Mouse (Mus musculus) MEL (cell line): ENCODE data around the gene Mrln. TPM values are rescaled to one million over a fixed set of nuclear protein-coding genes. Genes with fewer than 3 reads are reported as not detected.

Source experiments
- DNase-seq: peaks from one replicate; pipeline ENCODE4 v3.0.0; 2011; ENCODE audit warnings: low read depth, low spot score
- H3K27ac ChIP-seq: 2 replicates; pipeline ENCODE4 v1.5.1; 2012; ENCODE audit warnings: low read depth, mild to moderate bottlenecking, control low read depth, low read length, moderate library complexity; ENCODE audit not compliant: control insufficient read depth
- H3K27me3 ChIP-seq, 2 experiments: fragments of 150-350 bp in 1 of 2; sonication (generic) in 1 of 2; 2 replicates each; pipeline ENCODE4 v1.6.1; 2012; ENCODE audit warnings: low read length in 2 of 2, mild to moderate bottlenecking in 2 of 2, improper control_type of control experiment in 1 of 2, moderate library complexity in 1 of 2; ENCODE audit not compliant: insufficient read depth in 2 of 2, control insufficient read depth in 1 of 2
- H3K36me3 ChIP-seq, 2 experiments: 2 replicates each; pipeline ENCODE4 v1.6.1; 2012 to 2014; ENCODE audit warnings: low read length in 2 of 2, improper control_type of control experiment in 1 of 2, inconsistent platforms in 1 of 2, mild to moderate bottlenecking in 1 of 2; ENCODE audit not compliant: insufficient read depth in 2 of 2, control insufficient read depth in 1 of 2
- H3K4me1 ChIP-seq, 2 experiments: fragments of 150-350 bp in 1 of 2; sonication (generic) in 1 of 2; 2 replicates each; pipeline ENCODE4 v1.6.1; 2012; ENCODE audit warnings: low read length in 2 of 2, improper control_type of control experiment in 1 of 2, mild to moderate bottlenecking in 1 of 2; ENCODE audit not compliant: insufficient read depth in 2 of 2, control insufficient read depth in 1 of 2
- H3K4me3 ChIP-seq, 2 experiments: fragments of 150-350 bp in 1 of 2; sonication (generic) in 1 of 2; 2 replicates each; pipeline ENCODE4 v1.5.1; 2012; ENCODE audit warnings: low read depth in 2 of 2, low read length in 2 of 2, mild to moderate bottlenecking in 2 of 2, moderate library complexity in 2 of 2, control low read depth in 1 of 2, improper control_type of control experiment in 1 of 2; ENCODE audit not compliant: control insufficient read depth in 1 of 2, insufficient read depth in 1 of 2
- H3K79me2 ChIP-seq: 2 replicates; pipeline ENCODE4 v1.6.1; 2012; ENCODE audit warnings: mild to moderate bottlenecking, low read length, moderate library complexity; ENCODE audit not compliant: control insufficient read depth, poor library complexity, insufficient read depth
- H3K9ac ChIP-seq: 2 replicates; pipeline ENCODE4 v1.6.1; 2012; ENCODE audit warnings: low read depth, mild to moderate bottlenecking, control low read depth, low read length, moderate library complexity; ENCODE audit not compliant: control insufficient read depth, poor library complexity, severe bottlenecking
- H3K9me3 ChIP-seq: fragments of 150-350 bp; sonication (generic); replicated peaks from 2 replicates; pipeline ENCODE4 v1.6.1; 2012; ENCODE audit warnings: mild to moderate bottlenecking, low read length, improper control_type of control experiment, moderate library complexity; ENCODE audit not compliant: insufficient read depth
- BHLHE40 ChIP-seq: IDR thresholded peaks from 2 replicates; pipeline ENCODE4 v1.6.1; 2012; ENCODE audit warnings: low read depth, mild to moderate bottlenecking, inconsistent platforms, low read length, improper control_type of control experiment, borderline replicate concordance
- ELF1 ChIP-seq: IDR thresholded peaks from 2 replicates; pipeline ENCODE4 v1.6.1; 2014; ENCODE audit warnings: low read depth, mild to moderate bottlenecking, inconsistent platforms, low read length, improper control_type of control experiment, moderate library complexity
- ETS1 ChIP-seq: IDR thresholded peaks from 2 replicates; pipeline ENCODE4 v1.6.1; 2012; ENCODE audit warnings: low read depth, mild to moderate bottlenecking, inconsistent platforms, low read length, improper control_type of control experiment, moderate library complexity
- GABPA ChIP-seq: IDR thresholded peaks from 2 replicates; pipeline ENCODE4 v1.6.1; 2012; ENCODE audit warnings: low read depth, mild to moderate bottlenecking, inconsistent platforms, low read length, improper control_type of control experiment, moderate library complexity
- GATA1 ChIP-seq: IDR thresholded peaks from 2 replicates; pipeline ENCODE4 v1.6.1; 2011; ENCODE audit warnings: low read depth, low read length, improper control_type of control experiment
- HCFC1 ChIP-seq: IDR thresholded peaks from 2 replicates; pipeline ENCODE4 v1.6.1; 2012; ENCODE audit warnings: low read depth, mild to moderate bottlenecking, inconsistent platforms, low read length, improper control_type of control experiment, moderate library complexity
- JUND ChIP-seq: IDR thresholded peaks from 2 replicates; pipeline ENCODE4 v1.6.1; 2011; ENCODE audit warnings: low read depth, mild to moderate bottlenecking, improper control_type of control experiment, low read length
- MAFK ChIP-seq: IDR thresholded peaks from 2 replicates; pipeline ENCODE4 v1.6.1; 2011; ENCODE audit warnings: low read depth, mild to moderate bottlenecking, low read length, improper control_type of control experiment, borderline replicate concordance
- MAX ChIP-seq: IDR thresholded peaks from 2 replicates; pipeline ENCODE4 v1.6.1; 2011; ENCODE audit warnings: low read length, improper control_type of control experiment
- POLR2A ChIP-seq, 2 experiments: IDR thresholded peaks; 2 replicates each; pipeline ENCODE4 v1.6.1; 2011 to 2012; ENCODE audit warnings: low read length in 2 of 2, mild to moderate bottlenecking in 2 of 2, control low read depth in 1 of 2, improper control_type of control experiment in 1 of 2, low read depth in 1 of 2, moderate library complexity in 1 of 2; ENCODE audit not compliant: control insufficient read depth in 1 of 2, insufficient read depth in 1 of 2, poor library complexity in 1 of 2
- POLR2AphosphoS5 ChIP-seq: IDR thresholded peaks from 2 replicates; pipeline ENCODE4 v1.6.1; 2012; ENCODE audit warnings: low read depth, borderline replicate concordance, mild to moderate bottlenecking, inconsistent platforms, low read length, moderate library complexity, mixed read lengths
- SIN3A ChIP-seq: IDR thresholded peaks from 2 replicates; pipeline ENCODE4 v1.6.1; 2012; ENCODE audit warnings: low read length, improper control_type of control experiment, inconsistent platforms
- TAL1 ChIP-seq: IDR thresholded peaks from 2 replicates; pipeline ENCODE4 v1.6.1; 2012; ENCODE audit warnings: mild to moderate bottlenecking, inconsistent platforms, low read length, moderate library complexity, mixed read lengths
- TBP ChIP-seq: IDR thresholded peaks from 2 replicates; pipeline ENCODE4 v1.8.0; 2011; ENCODE audit warnings: low read depth, low read length, improper control_type of control experiment
- USF1 ChIP-seq: IDR thresholded peaks from 2 replicates; pipeline ENCODE4 v1.6.1; 2014; ENCODE audit warnings: low read depth, mild to moderate bottlenecking, inconsistent platforms, low read length, improper control_type of control experiment, moderate library complexity
- USF2 ChIP-seq, 2 experiments: IDR thresholded peaks; 2 replicates each; pipeline ENCODE4 v1.6.1; 2011 to 2012; ENCODE audit warnings: improper control_type of control experiment in 2 of 2, low read length in 2 of 2, borderline replicate concordance in 1 of 2, inconsistent platforms in 1 of 2, low read depth in 1 of 2, mild to moderate bottlenecking in 1 of 2; ENCODE audit not compliant: insufficient read depth in 1 of 2
- ZMIZ1 ChIP-seq: IDR thresholded peaks from 2 replicates; pipeline ENCODE4 v1.6.1; 2012; ENCODE audit warnings: low read depth, mild to moderate bottlenecking, inconsistent platforms, low read length, improper control_type of control experiment, moderate library complexity
- polyA plus RNA-seq, 2 experiments: library from polyadenylated mRNA; stranded (reverse) in 1 of 2; unstranded in 1 of 2; fragments of >175 nt in 1 of 2; fragments of >200 nt in 1 of 2; gene quantifications; 2 replicates each; pipeline versions ENCODE4 v1.2.1 to v1.2.4; 2012; ENCODE audit warnings: low replicate concordance in 2 of 2, low read depth in 1 of 2; ENCODE audit not compliant: insufficient read length in 2 of 2, insufficient read depth in 1 of 2, missing spikeins in 1 of 2
- total RNA-seq: library from RNA; depleted of rRNA; stranded (reverse); fragments of 300-350 nt; gene quantifications from 2 replicates; pipeline ENCODE4 v1.2.3, GENCODE M21; 2012

Mrln gene
- total and polyA plus RNA-seq, 3 experiments = not detected

- Histone ChIP-seq H3K9me3 (no peaks in the 10 kb centered on the region), H3K36me3 (no peaks in the 10 kb centered on the region), H3K4me3 (no peak overlapping the region), H3K27ac (no peak overlapping the region), H3K79me2 (no peaks in the 10 kb centered on the region), H3K9ac (no peak overlapping the region), H3K4me1 (no peaks in the 10 kb centered on the region), H3K27me3 (no peaks in the 10 kb centered on the region)
- no peak for DNase-seq
- TF ChIP-seq POLR2A (IDR thresholded peaks at IDR 0.05; ENCODE audit: control insufficient read depth in 1 of 2, insufficient read depth in 1 of 2, low read depth in 1 of 2, low read length in 2 of 2, poor library complexity in 1 of 2) (no peak), USF2 (IDR thresholded peaks at IDR 0.05; ENCODE audit: borderline replicate concordance in 1 of 2, insufficient read depth in 1 of 2, low read depth in 1 of 2, low read length in 2 of 2) (no peak), USF1 (no peak)
Measured at GRCm38 (mm10) chr10:70225760-70226159, 21.3 kb downstream of the Mrln start.

- Histone ChIP-seq H3K9me3 (no peaks in the 10 kb centered on the region), H3K4me3 (no peak overlapping the region), H3K4me1 (no peaks in the 10 kb centered on the region), H3K36me3 (no peaks in the 10 kb centered on the region), H3K9ac (no peak overlapping the region), H3K27ac (no peak overlapping the region), H3K27me3 (no peaks in the 10 kb centered on the region), H3K79me2 (no peaks in the 10 kb centered on the region)
- TF ChIP-seq MAX = no peak
- no peak for DNase-seq
Measured at GRCm38 (mm10) chr10:70226608-70227007, 22.1 kb downstream of the Mrln start.

GRCm38 (mm10) chr10:70230352-70230751, 25.9 kb downstream of the Mrln start:
- Histone ChIP-seq H3K4me1 (no peaks in the 10 kb centered on the region), H3K27me3 (no peaks in the 10 kb centered on the region), H3K9me3 (no peaks in the 10 kb centered on the region), H3K36me3 (no peaks in the 10 kb centered on the region), H3K9ac (no peak overlapping the region), H3K4me3 (no peak overlapping the region), H3K27ac (no peak overlapping the region), H3K79me2 (no peaks in the 10 kb centered on the region)
- DNase-seq = no peak
- TF ChIP-seq JUND (no peak), BHLHE40 (no peak), SIN3A (no peak), GATA1 (no peak), MAFK (no peak), TAL1 (no peak), HCFC1 (no peak), ZMIZ1 (no peak), ELF1 (no peak), TBP (no peak), GABPA (no peak), POLR2A (IDR thresholded peaks at IDR 0.05; ENCODE audit: control insufficient read depth in 1 of 2, insufficient read depth in 1 of 2, low read depth in 1 of 2, low read length in 2 of 2, poor library complexity in 1 of 2) (no peak), ETS1 (no peak), POLR2AphosphoS5 (no peak)
